In the genomic region with DNA sequence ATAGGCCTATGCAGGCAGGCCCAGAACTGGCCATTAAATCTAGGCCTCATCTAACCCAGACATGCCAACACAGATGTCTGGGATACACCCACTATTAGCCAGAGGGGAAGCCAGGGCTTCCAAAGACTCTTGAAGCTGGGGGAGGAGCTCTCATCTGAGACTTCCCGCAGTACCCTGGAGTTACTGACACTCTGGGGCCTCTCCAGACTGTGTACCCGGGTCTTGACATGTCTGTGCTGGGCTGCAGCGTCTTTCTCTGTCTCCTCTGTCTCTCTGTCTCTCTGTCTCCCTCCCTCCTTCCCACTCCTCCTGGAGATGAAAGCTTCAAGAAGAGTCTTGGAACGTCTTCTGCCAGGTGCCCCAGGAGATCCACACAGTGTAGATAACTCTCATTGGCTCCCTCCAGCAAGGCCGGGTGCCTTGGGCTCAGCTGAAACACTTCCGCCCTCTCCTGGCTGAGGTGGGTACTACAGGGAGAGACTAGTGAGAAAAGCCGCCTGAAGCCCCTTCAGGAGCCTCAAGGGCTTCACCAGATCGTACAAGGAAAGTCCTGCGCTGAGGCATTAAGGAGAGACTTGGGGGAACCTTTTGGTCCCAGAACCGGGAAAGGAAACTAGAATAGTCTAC, we compare ENCODE assay signal across 9 mouse cellular contexts. TPM values are rescaled to one million over a fixed set of nuclear protein-coding genes. Genes with fewer than 3 reads are reported as not detected.
DNase-seq lines count a peak whose midpoint lies in the region; ATAC-seq and TF ChIP-seq lines count a peak whose summit lies in the region.
"Had no signal": no experiment of that assay in that cellular context is flagged by ENCODE, and none has a peak within 500 bp of the region (broad histone marks: within the 10 kb centered on the region; RNA-seq: fewer than 3 reads in every experiment).

No protein-coding gene starts in this region.

- no peaks in the 10 kb centered on the region for H3K36me3 ChIP-seq in neural tube, embryonic 15.5 days
- no peaks in the 10 kb centered on the region for H3K36me3 ChIP-seq in limb, embryonic 14.5 days (ENCODE audit: control insufficient read depth, insufficient read depth, low read length)
- H3K36me3 ChIP-seq in stomach, embryonic 14.5 days (ENCODE audit: control insufficient read depth, insufficient read depth, low read length) = no peaks in the 10 kb centered on the region
- H3K36me3 ChIP-seq: embryonic facial prominence, embryonic 12.5 days had no signal

- no peak overlapping the region for H3K9ac ChIP-seq in neural tube, embryonic 15.5 days (replicated peaks)
- H3K9ac ChIP-seq in limb, embryonic 14.5 days (ENCODE audit: low read depth, low read length, severe bottlenecking) = no peak overlapping the region
- no peak overlapping the region for H3K9ac ChIP-seq in stomach, embryonic 14.5 days (replicated peaks; ENCODE audit: low read depth, low read length)
- H3K9ac ChIP-seq: embryonic facial prominence, embryonic 12.5 days had no signal

- no peaks in the 10 kb centered on the region; the same call in 1 of the 2 replicates for H3K27me3 ChIP-seq in neural tube, embryonic 15.5 days (replicated peaks)
- no peaks in the 10 kb centered on the region for H3K27me3 ChIP-seq in limb, embryonic 14.5 days (ENCODE audit: control insufficient read depth, insufficient read depth, low read length)
- H3K27me3 ChIP-seq in stomach, embryonic 14.5 days (ENCODE audit: control insufficient read depth, insufficient read depth, low read length) = no peaks in the 10 kb centered on the region
- H3K27me3 ChIP-seq: embryonic facial prominence, embryonic 12.5 days had no signal

- DNase-seq in neural tube, embryonic 10.5 days (ENCODE audit: extremely low spot score, low spot score) = peak; percentile 96
- peak; percentile 88 to 93 for DNase-seq in cerebellum, postnatal 25 days
- DNase-seq in gastrocnemius, adult 8-10 months (ENCODE audit: low spot score in 2 of 2) = peak; percentile 55 to 57
- DNase-seq in kidney, adult 9 months = peak; percentile 74
- DNase-seq in limb, embryonic 14.5 days (ENCODE audit: low spot score) = peak; percentile 71
- DNase-seq in naive thymus-derived CD4-positive, alpha-beta T cell, adult 2 months (ENCODE audit: low read depth) = peak; percentile 83

- WGBS in neural tube, embryonic 15.5 days = 21% methylated on average over 10 of the region's 10 CpGs
- 19% methylated on average over 10 of the region's 10 CpGs for WGBS in limb, embryonic 14.5 days
- WGBS in stomach, embryonic 14.5 days = 19% methylated on average over 10 of the region's 10 CpGs

- ATAC-seq in neural tube, embryonic 15.5 days (ENCODE audit: low FRiP score) = no peak
- no peak for ATAC-seq in limb, embryonic 14.5 days (ENCODE audit: low FRiP score, low read depth)
- ATAC-seq in stomach, embryonic 14.5 days (ENCODE audit: insufficient number of reproducible peaks, insufficient read depth, low FRiP score, low read depth) = peak; percentile 19; the same call in 1 of the 2 replicates

- no peak overlapping the region for H3K27ac ChIP-seq in neural tube, embryonic 15.5 days (replicated peaks)
- H3K27ac ChIP-seq in limb, embryonic 14.5 days (replicated peaks; ENCODE audit: low read depth, low read length) = no peak overlapping the region
- H3K27ac ChIP-seq in stomach, embryonic 14.5 days (ENCODE audit: low read length) = no peak overlapping the region
- H3K27ac ChIP-seq: embryonic facial prominence, embryonic 12.5 days had no signal

- no peak overlapping the region for H3K4me2 ChIP-seq in neural tube, embryonic 15.5 days
- no peak overlapping the region for H3K4me2 ChIP-seq in limb, embryonic 14.5 days (replicated peaks; ENCODE audit: low read depth, low read length, severe bottlenecking)
- no peak overlapping the region for H3K4me2 ChIP-seq in stomach, embryonic 14.5 days (replicated peaks; ENCODE audit: low read depth, low read length)
- H3K4me2 ChIP-seq: embryonic facial prominence, embryonic 12.5 days had no signal

- H3K4me1 ChIP-seq in neural tube, embryonic 15.5 days = peaks cover 4% of the 10 kb centered on the region; the same call in 1 of the 2 replicates
- peaks cover 9% of the 10 kb centered on the region for H3K4me1 ChIP-seq in limb, embryonic 14.5 days (ENCODE audit: control insufficient read depth, insufficient read depth, low read length)
- no peaks in the 10 kb centered on the region for H3K4me1 ChIP-seq in stomach, embryonic 14.5 days (ENCODE audit: control insufficient read depth, insufficient read depth, low read length)

- no peak for TF ChIP-seq POLR2A in limb, embryonic 14.5 days (IDR thresholded peaks at IDR 0.05; ENCODE audit: borderline replicate concordance, extremely low read depth, insufficient read depth, insufficient read length)

- H3K9me3 ChIP-seq in neural tube, embryonic 15.5 days (replicated peaks) = no peaks in the 10 kb centered on the region
- H3K9me3 ChIP-seq in limb, embryonic 14.5 days (ENCODE audit: control insufficient read depth, low read length) = no peaks in the 10 kb centered on the region
- no peaks in the 10 kb centered on the region for H3K9me3 ChIP-seq in stomach, embryonic 14.5 days (ENCODE audit: control insufficient read depth, low read depth, low read length)
- H3K9me3 ChIP-seq: embryonic facial prominence, embryonic 12.5 days had no signal

- H3K4me3 ChIP-seq in neural tube, embryonic 15.5 days (replicated peaks) = no peak overlapping the region
- no peak overlapping the region for H3K4me3 ChIP-seq in limb, embryonic 14.5 days (replicated peaks; ENCODE audit: low read length)
- no peak overlapping the region for H3K4me3 ChIP-seq in stomach, embryonic 14.5 days (ENCODE audit: low read depth, low read length)
- H3K4me3 ChIP-seq: embryonic facial prominence, embryonic 12.5 days had no signal

RNA-seq across cellular contexts. Expression of a gene that starts 23.9 kb away (rescaled TPM):
- polyA plus RNA-seq in neural tube, embryonic 15.5 days (2015; fragmentation: Nextera tagmentation; extraction: Ambion mirVana) = 2.4 and 4.0 TPM in 2 replicates
- under 1 TPM in 3 of 4 experiments, not detected in 1; 0.09 to 0.10 (median 0.10) TPM for total RNA-seq in gastrocnemius, adult 8-10 months (2022)
- polyA plus RNA-seq in limb, embryonic 14.5 days (2012; rRNA removed) = 0.87 and 1.1 TPM in 2 replicates
- polyA plus RNA-seq in limb, embryonic 14.5 days (2014; fragmentation: Nextera tagmentation; extraction: Ambion mirVana) = 0.41 and 0.54 TPM in 2 replicates
- polyA plus RNA-seq in stomach, embryonic 14.5 days (2014; fragmentation: Nextera tagmentation; extraction: Ambion mirVana) = 3.1 and 3.4 TPM in 2 replicates
